Mouse (Mus musculus) heart, adult 2 months (tissue): ENCODE measurements around the gene Gm20521.

Source experiments
- CTCF ChIP-seq: fragments of 200-600 bp; IDR thresholded peaks from 2 replicates; pipeline ENCODE4 v1.8.1; 2022; ENCODE audit warnings: antibody characterized with exemption, mild to moderate bottlenecking, moderate library complexity
- EP300 ChIP-seq: fragments of 200-500 bp; IDR thresholded peaks from 2 replicates; pipeline ENCODE4 v1.6.1; 2011; ENCODE audit warnings: low read depth, low read length, control low read depth; ENCODE audit not compliant: insufficient read depth
- POLR2A ChIP-seq: fragments of 200-500 bp; IDR thresholded peaks from 2 replicates; pipeline ENCODE4 v1.6.1; 2011; ENCODE audit warnings: mild to moderate bottlenecking, low read depth, low read length, control low read depth; ENCODE audit not compliant: insufficient read depth

DNA sequence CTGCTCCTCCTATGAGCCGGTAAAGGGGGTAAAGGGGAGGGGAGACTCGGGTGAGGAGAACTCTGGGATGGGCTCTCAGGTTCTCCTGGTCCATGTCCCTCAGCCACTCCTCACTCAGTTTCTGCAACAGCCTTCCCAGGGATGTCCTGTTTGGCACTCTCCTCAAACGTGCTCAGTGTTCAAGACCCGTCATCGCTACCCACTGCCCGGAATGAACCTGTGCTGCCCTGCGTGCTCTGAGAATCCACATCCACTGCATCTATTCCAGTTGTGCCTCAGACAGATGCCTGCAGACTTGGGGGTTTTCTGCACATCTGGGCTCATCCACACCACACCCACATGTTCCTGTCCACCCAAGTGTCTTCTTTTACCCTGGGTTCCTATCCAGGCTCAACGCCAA is 59.2 kb downstream of the Gm20521 start:
- TF ChIP-seq EP300, result peak; percentile 96
- TF ChIP-seq CTCF, result no peak
- peak; percentile 74 for TF ChIP-seq POLR2A
